Mouse (Mus musculus): Measurements from ENCODE around the gene Gar1. TPM values are rescaled to one million over a fixed set of nuclear protein-coding genes. Genes with fewer than 3 reads are reported as not detected.
A peak's percentile ranks its signal among the peaks of the same experiment; 100 is the strongest.

The Gar1 gene
- polyA plus RNA-seq, 1 experiment from 2014 or later = 23.2 TPM

DNA sequence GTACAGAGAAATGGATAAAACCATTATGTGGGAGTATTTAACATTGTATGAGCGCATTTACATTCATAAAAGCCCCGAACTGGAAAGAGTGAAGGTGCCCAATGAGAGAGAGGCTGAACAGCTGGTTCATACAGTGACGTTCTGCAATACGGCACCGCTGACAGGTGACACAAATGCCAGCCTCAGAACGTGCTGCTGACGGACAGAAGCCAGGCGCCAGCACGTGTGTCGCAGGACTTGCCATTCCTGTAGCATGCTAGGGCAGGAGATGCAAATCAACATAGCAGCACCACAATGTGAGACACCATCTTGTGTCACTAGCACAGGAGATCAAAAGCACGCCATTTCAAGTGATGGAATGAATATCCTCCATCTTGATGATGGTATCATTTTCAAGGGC lies 32.6 kb downstream of the Gar1 start:
- WGBS (ENCODE audit: insufficient replicate concordance) = 80% methylated on average over 11 of the region's 11 CpGs
- no peaks in the 10 kb centered on the region for H3K27me3 ChIP-seq (ENCODE audit: insufficient read depth, low read length)
- no peak overlapping the region for H3K27ac ChIP-seq (ENCODE audit: low read depth)
- DNase-seq = no peak
- no peak overlapping the region for H3K9ac ChIP-seq (replicated peaks)
- no peak for ATAC-seq
- H3K4me2 ChIP-seq (ENCODE audit: low read depth, low read length) = no peak overlapping the region
- TF ChIP-seq CTCF (IDR thresholded peaks at IDR 0.05; ENCODE audit: low read depth) = no peak
- TF ChIP-seq EP300 (IDR thresholded peaks at IDR 0.05; ENCODE audit: low read depth) = no peak
- H3K4me1 ChIP-seq (ENCODE audit: insufficient read depth) = no peaks in the 10 kb centered on the region
- no peaks in the 10 kb centered on the region for H3K36me3 ChIP-seq (replicated peaks; ENCODE audit: insufficient read depth, low read length)
- H3K4me3 ChIP-seq (ENCODE audit: low read depth, low read length) = no peak overlapping the region
- H3K9me3 ChIP-seq (ENCODE audit: low read length) = no peaks in the 10 kb centered on the region

GRCm38 (mm10) chr3:129797341-129797740 lies 33.9 kb downstream of the Gar1 start:
- Histone ChIP-seq H3K4me2 (ENCODE audit: low read depth, low read length) (no peak overlapping the region), H3K27me3 (ENCODE audit: insufficient read depth, low read length) (no peaks in the 10 kb centered on the region), H3K9me3 (ENCODE audit: low read length) (no peaks in the 10 kb centered on the region), H3K27ac (ENCODE audit: low read depth) (no peak overlapping the region), H3K4me3 (ENCODE audit: low read depth, low read length) (no peak overlapping the region), H3K4me1 (ENCODE audit: insufficient read depth) (no peaks in the 10 kb centered on the region), H3K36me3 (replicated peaks; ENCODE audit: insufficient read depth, low read length) (no peaks in the 10 kb centered on the region), H3K9ac (replicated peaks) (no peak overlapping the region)
- WGBS (ENCODE audit: insufficient replicate concordance) = 71% methylated on average over 5 of the region's 5 CpGs
- ATAC-seq = no peak
- no peak for TF ChIP-seq CTCF (IDR thresholded peaks at IDR 0.05; ENCODE audit: low read depth)
- TF ChIP-seq EP300 (IDR thresholded peaks at IDR 0.05; ENCODE audit: low read depth) = no peak
- no peak for DNase-seq

DNA sequence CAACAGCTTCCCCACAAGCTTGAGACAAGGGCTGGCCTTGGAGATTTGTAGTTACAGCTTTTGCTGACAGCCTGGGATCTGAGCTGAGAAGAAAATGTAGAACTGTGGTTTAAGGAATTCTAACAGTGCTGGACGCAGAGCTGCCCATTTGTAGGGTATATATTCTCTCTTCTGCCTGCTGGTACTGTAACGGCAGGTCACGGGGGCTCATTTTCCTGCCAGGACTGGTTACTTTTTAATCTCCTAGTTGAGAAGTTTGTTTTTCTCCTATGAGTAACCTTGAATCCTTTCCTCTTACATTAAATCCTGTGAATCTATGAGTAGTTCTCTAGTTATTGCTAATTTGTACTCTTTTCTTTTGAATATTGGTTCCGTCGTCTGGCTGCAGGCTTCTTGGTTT lies 37.4 kb downstream of the Gar1 start:
- Histone ChIP-seq H3K27ac (ENCODE audit: low read depth) (no peak overlapping the region), H3K27me3 (ENCODE audit: insufficient read depth, low read length) (no peaks in the 10 kb centered on the region), H3K36me3 (replicated peaks; ENCODE audit: insufficient read depth, low read length) (no peaks in the 10 kb centered on the region), H3K9me3 (ENCODE audit: low read length) (no peaks in the 10 kb centered on the region), H3K4me1 (ENCODE audit: insufficient read depth) (no peaks in the 10 kb centered on the region), H3K4me3 (ENCODE audit: low read depth, low read length) (no peak overlapping the region), H3K9ac (replicated peaks) (no peak overlapping the region), H3K4me2 (ENCODE audit: low read depth, low read length) (no peak overlapping the region)
- DNase-seq = no peak
- TF ChIP-seq CTCF (IDR thresholded peaks at IDR 0.05; ENCODE audit: low read depth) (no peak), EP300 (IDR thresholded peaks at IDR 0.05; ENCODE audit: low read depth) (no peak)
- ATAC-seq = no peak
- WGBS (ENCODE audit: insufficient replicate concordance) = 82% methylated on average over 5 of the region's 5 CpGs

GRCm38 (mm10) chr3:129782746-129783145 lies 48.5 kb downstream of the Gar1 start:
- Histone ChIP-seq H3K4me3 (ENCODE audit: low read depth, low read length) (no peak overlapping the region), H3K4me1 (ENCODE audit: insufficient read depth) (no peaks in the 10 kb centered on the region), H3K9ac (replicated peaks) (no peak overlapping the region), H3K36me3 (replicated peaks; ENCODE audit: insufficient read depth, low read length) (no peaks in the 10 kb centered on the region), H3K4me2 (ENCODE audit: low read depth, low read length) (no peak overlapping the region), H3K9me3 (ENCODE audit: low read length) (no peaks in the 10 kb centered on the region), H3K27ac (ENCODE audit: low read depth) (no peak overlapping the region), H3K27me3 (ENCODE audit: insufficient read depth, low read length) (no peaks in the 10 kb centered on the region)
- WGBS (ENCODE audit: insufficient replicate concordance) = 81% methylated on average over 3 of the region's 3 CpGs
- DNase-seq (no peak), ATAC-seq (no peak)
- TF ChIP-seq EP300 (IDR thresholded peaks at IDR 0.05; ENCODE audit: low read depth) (no peak), CTCF (IDR thresholded peaks at IDR 0.05; ENCODE audit: low read depth) (0 out of 2 replicates have a peak, but pooled peaks have one; percentile 7)

GRCm38 (mm10) chr3:129781435-129781834 lies 49.8 kb downstream of the Gar1 start:
- H3K27ac ChIP-seq (ENCODE audit: low read depth) = no peak overlapping the region
- H3K36me3 ChIP-seq (replicated peaks; ENCODE audit: insufficient read depth, low read length) = no peaks in the 10 kb centered on the region
- H3K27me3 ChIP-seq (ENCODE audit: insufficient read depth, low read length) = no peaks in the 10 kb centered on the region
- ATAC-seq (no peak), DNase-seq (no peak)
- no peak overlapping the region for H3K4me3 ChIP-seq (ENCODE audit: low read depth, low read length)
- H3K9ac ChIP-seq (replicated peaks) = no peak overlapping the region
- H3K4me1 ChIP-seq (ENCODE audit: insufficient read depth) = no peaks in the 10 kb centered on the region
- TF ChIP-seq EP300 (IDR thresholded peaks at IDR 0.05; ENCODE audit: low read depth) (no peak), CTCF (IDR thresholded peaks at IDR 0.05; ENCODE audit: low read depth) (no peak)
- no peak overlapping the region for H3K4me2 ChIP-seq (ENCODE audit: low read depth, low read length)
- H3K9me3 ChIP-seq (ENCODE audit: low read length) = no peaks in the 10 kb centered on the region
- WGBS (ENCODE audit: insufficient replicate concordance) = 60% methylated on average over 10 of the region's 10 CpGs

Other genes starting within 250 kb of the Gar1 start
- gene Egf, start 76.1 kb downstream of the Gar1 start, polyA plus RNA-seq (2015; fragmentation: Nextera tagmentation; extraction: Ambion mirVana) = 0.25 and 0.39 TPM in 2 replicates
- not detected in 2 replicates for gene Lrit3, start 27.4 kb downstream of the Gar1 start, polyA plus RNA-seq (2015; fragmentation: Nextera tagmentation; extraction: Ambion mirVana)
- not detected in 2 replicates for gene Rrh, start 8.8 kb downstream of the Gar1 start, polyA plus RNA-seq (2015; fragmentation: Nextera tagmentation; extraction: Ambion mirVana)
- gene Cfi, start 4.5 kb upstream of the Gar1 start, polyA plus RNA-seq (2015; fragmentation: Nextera tagmentation; extraction: Ambion mirVana) = 444 and 454 TPM in 2 replicates
- gene Pla2g12a, start 47.2 kb upstream of the Gar1 start, polyA plus RNA-seq (2015; fragmentation: Nextera tagmentation; extraction: Ambion mirVana) = 58.4 and 61.3 TPM in 2 replicates
- 31.6 and 34.4 TPM in 2 replicates for gene Casp6, start 70.0 kb upstream of the Gar1 start, polyA plus RNA-seq (2015; fragmentation: Nextera tagmentation; extraction: Ambion mirVana)
- gene Mcub, start 138.8 kb upstream of the Gar1 start, polyA plus RNA-seq (2015; fragmentation: Nextera tagmentation; extraction: Ambion mirVana) = 7.8 and 7.9 TPM in 2 replicates
- gene Sec24b, start 230.2 kb upstream of the Gar1 start, polyA plus RNA-seq (2015; fragmentation: Nextera tagmentation; extraction: Ambion mirVana) = 4.5 and 5.4 TPM in 2 replicates